Mouse (Mus musculus): ENCODE measurements at regions not wholly inside any gene's neighbourhood (a gene's known extent, or its start where the extent isn't known, plus 50 kb on each side); places are given as distances from the start of the nearest gene placed in this dataset.

- DNase-seq (ENCODE audit: low spot score) = no peak
Measured at GRCm38 (mm10) chr12:35429473-35429872, 105.4 kb downstream of the Ahr start.

DNA sequence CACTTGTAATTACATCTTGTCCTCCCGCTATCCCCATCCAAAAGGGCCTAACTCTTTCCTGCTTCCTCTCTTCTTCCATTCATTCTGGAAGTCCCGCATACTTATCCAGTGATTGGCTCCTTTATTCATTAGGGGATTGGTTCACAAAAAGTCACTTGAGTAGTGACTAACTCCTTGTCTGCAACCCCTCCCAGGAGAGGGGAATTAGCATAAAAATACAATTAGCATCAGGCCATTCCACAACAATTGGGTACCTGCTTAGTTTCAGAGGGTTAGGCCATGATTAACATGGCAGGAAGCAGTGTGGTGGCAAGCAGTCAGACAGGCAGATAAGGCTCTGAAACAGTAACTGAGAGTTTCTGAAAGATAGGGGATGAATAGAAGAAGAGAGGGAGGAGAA, 115.6 kb downstream of the Ahr start:
- no peak for DNase-seq (ENCODE audit: low spot score)

DNA sequence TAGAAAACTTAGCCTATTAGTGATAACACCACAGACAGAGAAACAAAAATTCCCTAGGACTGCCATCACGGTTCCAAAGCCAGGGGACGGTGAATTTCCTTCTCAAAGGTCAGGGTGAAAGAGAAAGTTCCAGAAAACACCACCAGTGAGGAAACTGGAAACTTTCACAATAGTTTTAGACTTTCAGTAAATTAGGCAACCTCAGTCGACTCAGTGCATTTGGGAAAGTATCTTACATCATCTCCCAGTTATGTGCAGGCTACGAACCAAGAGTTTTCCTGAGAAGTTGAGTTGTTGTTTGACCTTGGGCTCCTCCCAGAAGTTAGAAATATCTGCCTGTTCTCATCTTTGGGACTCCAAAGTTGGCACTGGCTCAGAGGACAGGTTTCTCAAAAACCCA, 116.9 kb downstream of the Ahr start:
- DNase-seq (ENCODE audit: low spot score) = no peak

DNA sequence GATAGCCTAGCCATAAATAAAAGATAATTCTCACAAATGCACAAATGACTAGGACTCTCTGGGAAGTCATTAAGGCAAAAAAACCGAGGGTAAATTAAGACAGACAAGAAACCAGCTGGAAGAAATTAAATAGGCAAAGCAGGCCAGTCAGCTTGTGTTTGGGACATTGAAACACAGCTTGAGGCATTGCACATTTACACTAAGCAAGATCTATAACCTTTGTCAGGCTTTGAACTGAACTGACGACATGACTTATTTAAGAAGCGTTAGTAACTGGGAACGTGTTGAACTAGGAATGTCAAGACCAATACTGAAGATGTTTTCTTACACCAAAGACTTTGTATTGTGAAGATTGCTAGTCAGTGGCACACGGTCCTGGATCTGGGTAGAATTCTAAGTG, 118.3 kb downstream of the Ahr start:
- DNase-seq (ENCODE audit: low spot score) = no peak

GRCm38 (mm10) chr12:35412715-35413114, 122.1 kb downstream of the Ahr start:
- no peak for DNase-seq (ENCODE audit: low spot score)

DNA sequence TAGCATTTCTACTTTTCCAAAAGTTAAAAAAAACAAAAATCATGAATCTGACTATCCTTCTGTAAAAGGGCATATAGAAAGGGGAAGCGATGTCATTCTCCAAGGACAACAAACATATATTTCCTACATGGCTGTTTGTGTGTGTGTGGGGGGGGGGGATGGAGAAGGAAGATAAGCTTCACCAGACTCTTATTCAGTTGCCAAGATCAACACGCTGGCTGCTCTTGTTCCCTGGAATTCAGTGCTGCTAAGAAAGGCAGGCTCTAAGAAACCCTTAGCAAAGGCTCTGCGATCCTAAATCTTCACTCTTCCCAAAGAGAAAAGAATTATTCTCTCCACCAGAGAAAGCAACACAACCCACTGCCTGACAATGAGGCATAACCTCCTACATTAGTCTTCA, 126.4 kb downstream of the Ahr start:
- no peak for DNase-seq (ENCODE audit: low spot score)

DNA sequence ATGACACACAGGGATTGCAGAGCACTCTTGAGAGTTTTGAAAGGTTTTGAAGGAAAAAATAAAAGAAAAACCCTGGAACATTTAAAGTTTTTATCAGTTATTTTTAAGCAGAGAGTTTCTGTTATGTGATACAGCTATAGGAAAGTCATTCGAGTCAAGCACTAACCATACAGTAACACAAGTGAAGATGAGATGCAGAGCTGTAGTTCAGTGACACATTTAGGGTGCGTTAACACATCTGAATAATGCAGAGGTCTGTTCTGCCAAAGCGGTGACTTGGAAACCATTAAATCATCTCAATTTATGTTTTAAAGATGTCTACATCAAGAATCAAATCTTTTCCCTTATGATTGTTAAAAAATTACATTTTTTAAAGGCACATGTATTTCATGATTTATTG, 126.8 kb downstream of the Ahr start:
- DNase-seq (ENCODE audit: low spot score) = no peak

- no peak for DNase-seq (ENCODE audit: low spot score)
Measured at GRCm38 (mm10) chr12:35401853-35402252, 133.0 kb downstream of the Ahr start.

GRCm38 (mm10) chr12:35401219-35401618, 133.6 kb downstream of the Ahr start:
- no peak for DNase-seq (ENCODE audit: low spot score)

DNA sequence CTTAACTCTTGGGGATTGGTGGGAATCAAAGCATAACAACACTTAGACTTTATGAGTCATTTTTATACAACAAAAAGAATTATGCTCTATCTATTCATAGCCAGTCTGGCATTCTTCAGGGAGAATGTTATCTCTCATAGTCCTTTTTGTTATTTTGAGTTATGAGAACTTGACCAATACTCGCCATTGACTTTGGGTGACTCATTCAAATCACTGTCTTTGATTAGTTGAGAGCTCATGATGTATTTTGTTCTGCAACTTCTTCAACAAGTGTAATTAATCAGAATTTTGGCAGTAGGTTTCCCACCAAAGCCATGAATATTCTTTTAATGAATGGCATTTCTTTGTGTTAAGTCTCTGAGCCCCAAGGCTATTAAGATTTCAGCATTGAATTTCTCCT, 139.6 kb downstream of the Ahr start:
- no peak for DNase-seq (ENCODE audit: low spot score)

- DNase-seq (ENCODE audit: low spot score) = no peak
Measured at GRCm38 (mm10) chr12:35392111-35392510, 142.7 kb downstream of the Ahr start.

DNA sequence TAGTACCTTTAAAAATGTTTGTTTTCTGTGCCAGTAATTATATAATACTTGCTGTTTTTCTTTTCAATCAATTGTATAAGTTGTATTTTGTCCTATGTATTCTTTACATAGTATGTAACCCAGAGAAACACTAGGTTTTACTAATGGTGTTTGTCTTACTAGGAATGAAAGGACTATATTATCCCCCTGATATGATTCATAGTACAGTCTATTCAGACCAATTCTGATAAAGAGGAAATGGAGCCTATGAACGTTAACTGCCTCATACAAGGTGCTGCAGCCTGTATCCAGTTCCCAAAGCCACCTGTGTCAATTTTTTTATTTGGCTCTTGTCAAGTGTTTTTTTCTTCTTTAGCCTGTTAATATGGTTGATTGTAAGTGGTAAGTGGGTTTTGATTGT, 144.6 kb downstream of the Ahr start:
- DNase-seq (ENCODE audit: low spot score) = no peak

DNA sequence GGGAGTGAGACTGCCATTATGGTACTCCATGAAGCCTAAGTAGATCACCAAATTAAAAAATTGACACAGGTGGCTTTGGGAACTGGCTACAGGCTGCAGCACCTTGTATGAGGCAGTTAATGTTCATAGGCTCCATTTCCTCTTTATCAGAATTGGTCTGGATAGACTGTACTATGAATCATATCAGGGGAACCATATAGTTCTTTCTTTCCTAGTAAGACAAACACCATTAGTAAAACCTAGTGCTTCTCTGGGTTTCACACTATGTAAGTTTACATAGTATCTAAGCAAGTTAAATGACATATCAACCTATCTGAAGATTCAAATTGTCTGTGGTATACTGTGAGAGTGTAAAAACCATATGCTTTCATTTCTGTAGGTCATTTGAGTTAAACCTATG, 145.0 kb downstream of the Ahr start:
- no peak for DNase-seq (ENCODE audit: low spot score)

DNA sequence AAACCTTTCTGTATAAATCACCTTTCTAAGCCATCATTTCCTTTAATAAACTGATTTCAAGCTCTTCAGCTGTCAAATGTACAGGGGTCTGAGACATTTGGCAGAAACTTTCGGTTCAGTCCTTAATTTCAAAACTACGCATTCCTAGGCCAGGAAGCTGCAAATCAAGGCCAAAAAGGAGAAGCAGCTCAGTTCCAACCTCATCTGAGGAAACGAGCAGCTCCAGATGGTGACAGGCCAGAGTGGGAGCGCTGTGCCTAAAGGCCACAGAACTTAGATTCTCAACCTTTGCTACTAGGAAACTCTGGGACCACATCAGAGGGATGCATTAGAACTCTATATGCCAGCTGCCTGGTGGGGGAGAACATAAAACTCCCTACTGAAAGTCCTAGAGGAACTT, 150.6 kb downstream of the Ahr start:
- no peak for DNase-seq (ENCODE audit: low spot score)

GRCm38 (mm10) chr12:35377266-35377665, 157.6 kb downstream of the Ahr start:
- no peak for DNase-seq (ENCODE audit: low spot score)

GRCm38 (mm10) chr12:35376365-35376764, 158.5 kb downstream of the Ahr start:
- no peak for DNase-seq (ENCODE audit: low spot score)

DNA sequence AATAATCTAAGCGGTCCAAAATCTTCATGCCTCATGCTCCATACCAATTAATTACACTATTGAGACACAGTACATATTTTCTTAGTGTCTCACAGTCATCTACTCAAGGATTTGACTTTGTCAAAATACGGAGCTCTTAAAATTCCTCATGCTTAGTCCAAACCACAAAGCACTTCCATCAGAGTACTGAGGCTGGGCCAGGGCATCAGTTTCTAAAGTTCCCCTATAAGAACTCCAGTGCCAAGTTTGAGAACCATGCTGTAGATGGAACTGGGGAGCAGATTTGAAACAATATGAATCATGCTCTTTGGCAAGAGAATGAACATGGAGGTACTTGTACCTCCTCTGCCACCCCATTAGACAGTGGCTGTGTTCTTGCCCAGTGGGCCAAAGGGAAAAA, 176.9 kb downstream of the Ahr start:
- DNase-seq (ENCODE audit: low spot score) = no peak

- no peak for DNase-seq (ENCODE audit: low spot score)
Measured at GRCm38 (mm10) chr12:35338191-35338954, 196.5 kb downstream of the Ahr start.

DNA sequence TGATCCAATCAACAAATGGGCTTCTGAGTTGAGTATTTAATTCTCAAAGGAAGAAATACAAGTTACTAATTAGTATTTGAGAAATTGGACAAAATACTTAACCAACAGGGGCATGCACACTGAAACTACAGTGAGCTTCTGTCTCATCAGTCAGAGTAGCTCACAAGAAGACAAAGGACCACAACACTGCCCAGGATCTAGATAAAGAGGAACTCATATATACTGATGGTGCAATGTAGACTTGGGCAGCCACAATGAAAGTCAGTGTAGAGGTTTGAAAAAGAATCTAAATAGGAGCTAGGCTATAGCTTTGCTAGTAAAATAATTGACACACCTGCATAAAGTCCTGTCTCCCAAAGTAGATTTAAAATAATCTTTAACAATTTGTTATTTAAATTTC, 198.5 kb downstream of the Ahr start:
- DNase-seq (ENCODE audit: low spot score) = no peak

GRCm38 (mm10) chr12:35334344-35335075, 200.3 kb downstream of the Ahr start:
- no peak for DNase-seq (ENCODE audit: low spot score)

GRCm38 (mm10) chr12:35331303-35331702, 203.5 kb downstream of the Ahr start:
- peak; percentile 23 for DNase-seq (ENCODE audit: low spot score)

DNA sequence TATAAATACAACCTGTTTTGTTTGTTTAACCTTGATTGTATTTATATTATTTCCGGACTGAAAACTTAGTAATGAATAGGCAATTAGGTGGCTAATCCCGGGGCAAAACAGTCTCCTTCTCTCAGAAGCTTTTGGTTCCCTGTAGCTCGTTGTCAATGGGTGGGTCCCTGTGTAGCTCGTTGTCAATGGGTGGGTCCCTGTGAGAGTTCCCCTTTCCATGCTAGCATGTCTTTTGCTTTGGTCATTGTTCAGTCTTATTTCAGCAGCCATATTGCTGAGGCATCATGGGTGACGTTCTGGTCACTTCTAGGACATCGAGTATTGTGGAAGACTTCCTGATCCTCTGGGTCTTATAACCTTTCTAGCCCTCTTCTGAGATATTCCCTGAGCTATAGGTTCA, 205.1 kb downstream of the Ahr start:
- no peak for DNase-seq (ENCODE audit: low spot score)

DNA sequence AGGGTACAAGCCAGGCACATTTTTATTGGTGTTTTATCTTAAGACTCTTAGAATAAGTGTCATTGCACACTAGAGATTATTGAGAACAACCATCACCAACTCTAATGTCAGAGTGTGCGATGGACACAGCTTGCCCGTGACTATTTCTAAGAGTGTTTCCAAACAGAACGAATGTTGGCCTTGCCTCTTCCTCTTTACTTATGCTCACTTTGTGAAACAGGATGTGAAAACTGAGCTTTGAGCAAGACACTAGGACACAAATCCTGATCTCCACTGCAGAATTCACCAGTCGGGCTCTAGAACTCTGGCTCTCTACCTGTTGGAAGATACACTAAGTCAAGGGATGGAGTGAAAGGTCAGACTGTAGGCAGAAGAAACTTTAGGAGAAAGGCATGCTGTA, 215.3 kb downstream of the Ahr start:
- DNase-seq (ENCODE audit: low spot score) = no peak

DNA sequence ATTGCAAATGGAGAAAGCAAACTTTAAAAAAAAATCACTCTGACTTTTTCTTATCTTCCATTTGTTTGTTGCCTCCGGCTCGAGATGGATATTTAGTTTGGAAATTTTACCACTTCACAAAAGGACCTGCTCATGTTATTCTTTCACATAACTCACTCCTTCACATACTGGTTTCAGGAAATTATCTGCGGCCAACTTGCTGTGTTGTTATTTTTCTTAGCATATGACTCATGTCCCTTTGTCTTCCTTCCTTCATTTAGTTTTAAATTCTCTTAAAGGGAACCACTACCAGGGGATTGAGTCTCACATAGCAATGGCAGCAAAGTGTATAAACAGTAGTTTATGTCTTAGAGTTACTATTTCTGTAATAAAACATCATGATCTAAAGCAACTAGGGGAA, 217.8 kb downstream of the Ahr start:
- DNase-seq (ENCODE audit: low spot score) = no peak

Data from embryo, embryonic 10 days (tissue).